Mouse (Mus musculus) liver, adult 2 months (tissue): ENCODE measurements around the gene Zim1. TPM values are rescaled to one million over a fixed set of nuclear protein-coding genes. Genes with fewer than 3 reads are reported as not detected.

Experiments used
- DNase-seq: peaks from one replicate; pipeline ENCODE4 v3.0.0-alpha.2; 2011; ENCODE audit warnings: low read depth, low spot score; ENCODE audit errors: extremely low read depth
- H3K27ac ChIP-seq: fragments of 200-500 bp; replicated peaks from 2 replicates; pipeline ENCODE4 v1.5.1; 2012; ENCODE audit warnings: low read depth, mild to moderate bottlenecking, control low read depth, inconsistent platforms, low read length; ENCODE audit not compliant: insufficient read depth
- H3K27me3 ChIP-seq: fragments of 200-500 bp; 2 replicates; pipeline ENCODE4 v1.6.1; 2012; ENCODE audit warnings: mild to moderate bottlenecking, moderate library complexity, low read length, inconsistent platforms; ENCODE audit not compliant: control insufficient read depth, insufficient read depth
- H3K36me3 ChIP-seq: fragments of 200-500 bp; 2 replicates; pipeline ENCODE4 v1.6.1; 2012; ENCODE audit warnings: low read length, inconsistent platforms; ENCODE audit not compliant: control insufficient read depth, insufficient read depth
- H3K4me1 ChIP-seq: fragments of 200-500 bp; 2 replicates; pipeline ENCODE4 v1.6.1; 2011; ENCODE audit warnings: low read length; ENCODE audit not compliant: control insufficient read depth, insufficient read depth
- H3K4me3 ChIP-seq: fragments of 200-500 bp; 2 replicates; pipeline ENCODE4 v1.5.1; 2011; ENCODE audit warnings: low read depth, mild to moderate bottlenecking, control low read depth, low read length, moderate library complexity; ENCODE audit not compliant: insufficient read depth
- H3K79me2 ChIP-seq: fragments of 200-500 bp; 2 replicates; pipeline ENCODE4 v1.6.1; 2012; ENCODE audit warnings: inconsistent platforms, mild to moderate bottlenecking, low read length, moderate library complexity; ENCODE audit not compliant: control insufficient read depth, insufficient read depth
- H3K9ac ChIP-seq: fragments of 200-500 bp; 2 replicates; pipeline ENCODE4 v1.6.1; 2012; ENCODE audit warnings: low read depth, mild to moderate bottlenecking, control low read depth, inconsistent platforms, low read length
- CTCF ChIP-seq: fragments of 200-500 bp; IDR thresholded peaks from 2 replicates; pipeline ENCODE4 v1.5.1; 2011; ENCODE audit warnings: low read depth, low read length, control low read depth
- POLR2A ChIP-seq: fragments of 200-500 bp; IDR thresholded peaks from 2 replicates; pipeline ENCODE4 v1.6.1; 2011; ENCODE audit warnings: low read length, control low read depth; ENCODE audit not compliant: insufficient read depth; ENCODE audit errors: extremely low read depth
- WGBS: fragments of 180-500 bp; shearing (Covaris S2); methylation state at CpG from one replicate; pipeline ENCODE4 v1.1.7; 2018; 5-methylcytosine and 5-hydroxymethylcytosine counted together
- polyA plus RNA-seq: library from polyadenylated mRNA; depleted of rRNA; stranded (reverse); fragments of >200 nt; gene quantifications from 2 replicates; pipeline ENCODE4 v1.2.3, GENCODE M21; 2012
- total RNA-seq: library from RNA; depleted of rRNA; stranded (reverse); fragments of >200 nt; gene quantifications from 2 replicates; pipeline ENCODE4 v1.2.3, GENCODE M21; 2014

The Zim1 gene
- total and polyA plus RNA-seq, 2 experiments: under 0.01 to 0.01 TPM

DNA sequence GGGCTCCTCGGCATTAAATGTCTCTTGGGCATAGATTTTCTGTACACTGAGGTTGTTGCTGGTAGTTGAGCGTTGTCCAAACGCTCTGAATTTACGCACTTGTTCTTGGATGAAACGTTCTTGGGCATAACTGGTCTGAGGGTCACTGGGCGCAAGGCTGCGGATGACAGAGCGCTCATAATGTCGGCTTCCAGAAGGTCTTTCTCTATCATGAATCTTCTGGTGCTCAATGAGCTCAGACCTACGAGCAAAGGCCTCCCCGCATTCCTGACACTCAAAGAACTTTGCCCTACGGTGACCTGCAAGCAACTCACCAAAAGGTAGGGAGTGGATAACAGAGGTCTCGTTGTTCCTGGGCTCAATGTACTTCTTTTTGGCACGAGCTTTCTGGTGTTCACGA, 13.1 kb upstream of the Zim1 start:
- Histone ChIP-seq H3K79me2 (no peaks in the 10 kb centered on the region), H3K27me3 (no peaks in the 10 kb centered on the region), H3K9ac (no peak overlapping the region), H3K36me3 (peaks cover 2% of the 10 kb centered on the region; the same call in 1 of the 2 replicates), H3K4me1 (no peaks in the 10 kb centered on the region), H3K4me3 (no peak overlapping the region), H3K27ac (no peak overlapping the region)
- DNase-seq: no peak
- TF ChIP-seq CTCF (no peak), POLR2A (no peak)
- 92% methylated on average over 15 of the region's 15 CpGs for WGBS

GRCm38 (mm10) chr7:6708451-6709180, 12.4 kb upstream of the Zim1 start:
- Histone ChIP-seq H3K27ac (no peak overlapping the region), H3K4me3 (no peak overlapping the region), H3K9ac (no peak overlapping the region), H3K36me3 (peaks cover 2% of the 10 kb centered on the region; the same call in 1 of the 2 replicates), H3K27me3 (no peaks in the 10 kb centered on the region), H3K4me1 (no peaks in the 10 kb centered on the region), H3K79me2 (no peaks in the 10 kb centered on the region)
- TF ChIP-seq POLR2A: no peak
- TF ChIP-seq CTCF: no peak
- WGBS: 91% methylated on average over 17 of the region's 17 CpGs
- no peak for DNase-seq

- WGBS: 91% methylated on average over 23 of the region's 23 CpGs
Measured at GRCm38 (mm10) chr7:6707416-6708015, 11.3 kb upstream of the Zim1 start.

GRCm38 (mm10) chr7:6699230-6699629, 3.0 kb upstream of the Zim1 start:
- no peaks in the 10 kb centered on the region for H3K79me2 ChIP-seq
- DNase-seq: no peak
- 76% methylated on average over 3 of the region's 3 CpGs for WGBS
- H3K9ac ChIP-seq: no peak overlapping the region
- no peak overlapping the region for H3K27ac ChIP-seq
- no peaks in the 10 kb centered on the region for H3K36me3 ChIP-seq
- H3K4me1 ChIP-seq: 0 out of 2 replicates have a peak, but pooled peaks cover 3% of the 10 kb centered on the region
- no peaks in the 10 kb centered on the region for H3K27me3 ChIP-seq
- no peak for TF ChIP-seq CTCF
- no peak for TF ChIP-seq POLR2A
- H3K4me3 ChIP-seq: no peak overlapping the region

More at GRCm38 (mm10) chr7:6707416-6708015, 11.3 kb upstream of the Zim1 start:
- DNase-seq: no peak
- peaks cover 2% of the 10 kb centered on the region; the same call in 1 of the 2 replicates for H3K36me3 ChIP-seq
- H3K27ac ChIP-seq: no peak overlapping the region
- TF ChIP-seq POLR2A (no peak), CTCF (no peak)
- no peaks in the 10 kb centered on the region for H3K4me1 ChIP-seq
- no peaks in the 10 kb centered on the region for H3K27me3 ChIP-seq
- no peaks in the 10 kb centered on the region for H3K79me2 ChIP-seq
- H3K9ac ChIP-seq: no peak overlapping the region
- H3K4me3 ChIP-seq: no peak overlapping the region

- H3K27me3 ChIP-seq: no peaks in the 10 kb centered on the region
- no peaks in the 10 kb centered on the region for H3K79me2 ChIP-seq
- no peak for DNase-seq
- TF ChIP-seq CTCF: no peak
- TF ChIP-seq POLR2A: no peak
- H3K4me3 ChIP-seq: no peak overlapping the region
- H3K36me3 ChIP-seq: no peaks in the 10 kb centered on the region
- H3K4me1 ChIP-seq: no peaks in the 10 kb centered on the region
- no peak overlapping the region for H3K27ac ChIP-seq
- 92% methylated on average over 6 of the region's 6 CpGs for WGBS
- H3K9ac ChIP-seq: no peak overlapping the region
Measured at GRCm38 (mm10) chr7:6685511-6685910, 10.7 kb downstream of the Zim1 start.

- Histone ChIP-seq H3K4me3 (no peak overlapping the region), H3K4me1 (no peaks in the 10 kb centered on the region), H3K9ac (no peak overlapping the region), H3K36me3 (no peaks in the 10 kb centered on the region), H3K79me2 (no peaks in the 10 kb centered on the region), H3K27ac (no peak overlapping the region), H3K27me3 (no peaks in the 10 kb centered on the region)
- TF ChIP-seq CTCF: no peak
- TF ChIP-seq POLR2A: no peak
- WGBS: 51% methylated on average over 3 of the region's 3 CpGs
- DNase-seq: no peak
Measured at GRCm38 (mm10) chr7:6666726-6667125, 29.5 kb downstream of the Zim1 start.
